Mouse (Mus musculus) G1E (cell line): Measurements from ENCODE around the gene Dab1.

Experiments
- CTCF ChIP-seq: IDR thresholded peaks from 2 replicates; pipeline ENCODE4 v1.5.1; 2012; ENCODE audit warnings: low read depth, low read length, inconsistent platforms, mixed read lengths
- GATA1 ChIP-seq: IDR thresholded peaks from 2 replicates; pipeline ENCODE4 v1.6.1; 2012; ENCODE audit warnings: borderline replicate concordance, low read length, inconsistent platforms, mixed read lengths
- POLR2AphosphoS5 ChIP-seq: IDR thresholded peaks from 2 replicates; pipeline ENCODE4 v1.6.1; 2012; ENCODE audit warnings: low read depth, low read length, inconsistent platforms; ENCODE audit not compliant: insufficient replicate concordance

DNA sequence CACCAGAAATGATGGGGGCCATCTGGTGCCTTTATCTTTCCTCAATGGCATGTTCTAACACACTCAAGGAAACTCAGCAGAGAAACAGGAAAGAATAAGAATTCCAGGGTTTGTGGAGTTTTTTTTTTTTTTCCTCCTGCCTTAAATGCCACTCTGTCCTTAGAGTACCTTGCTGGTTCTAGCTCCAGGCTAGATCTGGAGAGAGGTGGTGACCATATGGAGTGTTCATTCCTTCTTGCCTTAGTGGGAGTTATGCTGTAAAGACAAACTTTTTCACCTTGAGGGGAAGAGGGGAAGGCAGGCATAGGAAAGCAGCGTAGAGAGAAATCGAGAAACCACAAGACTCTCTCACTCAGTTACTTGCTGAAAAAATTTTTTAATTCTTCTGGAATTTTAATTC, 107.3 kb downstream of the Dab1 start:
- TF ChIP-seq CTCF, result no peak
- no peak for TF ChIP-seq GATA1
- TF ChIP-seq POLR2AphosphoS5, result no peak
